Mouse (Mus musculus) forebrain, embryonic 14.5 days (tissue): ENCODE data around the gene Wnt6. TPM values are rescaled to one million over a fixed set of nuclear protein-coding genes. Genes with fewer than 3 reads are reported as not detected.

Source experiments
- ATAC-seq: fragments of 200-750 bp; cut with Nextera tagmentation; 2 replicates; pipeline ENCODE4 v1.8.0; 2017; ENCODE audit warnings: mild to moderate bottlenecking, moderate library complexity
- DNase-seq: peaks from one replicate; pipeline ENCODE4 v3.0.0-alpha.2; 2015; ENCODE audit warnings: low spot score
- H3K27ac ChIP-seq: fragments of 300-500 bp; sonication (generic); 2 replicates; pipeline ENCODE4 v1.5.1; 2014; ENCODE audit warnings: low read depth, mild to moderate bottlenecking, control low read depth, low read length, moderate library complexity
- H3K27me3 ChIP-seq: fragments of 300-500 bp; sonication (generic); replicated peaks from 2 replicates; pipeline ENCODE4 v1.6.1; 2014; ENCODE audit warnings: low read length, control low read depth, mixed read lengths; ENCODE audit not compliant: control insufficient read depth, insufficient read depth
- H3K36me3 ChIP-seq: fragments of 300-500 bp; sonication (generic); 2 replicates; pipeline ENCODE4 v1.6.1; 2014; ENCODE audit warnings: low read length, control low read depth; ENCODE audit not compliant: control insufficient read depth, insufficient read depth
- H3K4me1 ChIP-seq: fragments of 300-500 bp; sonication (generic); 2 replicates; pipeline ENCODE4 v1.6.1; 2014; ENCODE audit warnings: antibody characterized with exemption, low read length, control low read depth; ENCODE audit not compliant: control insufficient read depth, insufficient read depth
- H3K4me2 ChIP-seq: fragments of 300-500 bp; sonication (generic); 2 replicates; pipeline ENCODE4 v1.6.1; 2014; ENCODE audit warnings: mild to moderate bottlenecking, control low read depth, low read length
- H3K4me3 ChIP-seq: fragments of 300-500 bp; sonication (generic); 2 replicates; pipeline ENCODE4 v1.5.1; 2014; ENCODE audit warnings: low read depth, low read length, control low read depth
- H3K9ac ChIP-seq: fragments of 300-500 bp; sonication (generic); 2 replicates; pipeline ENCODE4 v1.6.1; 2014; ENCODE audit warnings: mild to moderate bottlenecking, low read length, control low read depth, moderate library complexity
- H3K9me3 ChIP-seq: fragments of 300-500 bp; sonication (generic); replicated peaks from 2 replicates; pipeline ENCODE4 v1.6.1; 2016; ENCODE audit warnings: low read length, control low read depth, mixed read lengths; ENCODE audit not compliant: control insufficient read depth
- WGBS: fragments of 180-500 bp; shearing (Covaris S2); extraction: QIAGEN DNeasy Blood & Tissue Kit; methylation state at CpG from one replicate; pipeline ENCODE4 v1.1.7; 2014; 5-methylcytosine and 5-hydroxymethylcytosine counted together
- polyA plus RNA-seq: library from polyadenylated mRNA; unstranded; fragments of >200 nt; fragmentation: Nextera tagmentation; extraction: Ambion mirVana; gene quantifications from 2 replicates; pipeline ENCODE4 v1.2.1, GENCODE M21; 2014

Gene Wnt6
- polyA plus RNA-seq, 1 experiment from 2014 or later, result 1.3 TPM

DNA sequence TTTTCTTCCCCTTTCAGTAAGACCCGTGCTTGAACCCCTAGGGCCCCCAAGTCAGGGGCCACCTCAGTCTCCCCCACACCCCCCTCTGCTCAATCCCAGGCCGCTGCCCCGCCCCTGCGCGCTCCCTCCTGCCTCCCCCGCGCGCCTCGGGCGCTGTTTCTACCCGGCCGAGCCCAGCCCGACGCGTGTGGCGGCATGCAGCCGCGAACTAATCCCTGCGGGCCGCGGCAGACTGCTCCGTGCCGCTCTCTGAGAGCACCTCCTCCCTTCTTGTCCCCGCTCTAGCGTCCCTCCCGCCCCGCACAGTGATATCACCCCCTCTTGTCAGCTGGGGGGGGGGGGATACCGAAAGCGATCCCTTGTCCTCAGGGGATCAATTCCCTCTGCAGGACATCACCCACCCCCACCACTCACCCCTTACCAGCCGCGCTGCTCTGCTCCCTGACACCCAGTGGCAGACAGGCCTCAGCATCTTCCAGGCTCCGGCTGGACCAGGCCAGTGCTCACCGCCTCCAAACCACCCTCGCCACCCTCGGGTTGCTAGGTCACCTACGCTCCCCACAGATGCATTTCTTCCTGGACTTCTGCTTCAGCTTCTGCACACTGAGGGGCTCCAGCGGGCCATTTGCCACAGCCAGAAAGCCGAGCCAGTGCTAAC is 22.9 kb downstream of the Wnt6 start:
- Histone ChIP-seq H3K36me3 (no peaks in the 10 kb centered on the region), H3K9ac (peak overlapping the region; percentile 18; the same call in 1 of the 2 replicates), H3K4me3 (peak overlapping the region; percentile 22; the same call in 1 of the 2 replicates), H3K27ac (no peak overlapping the region), H3K9me3 (no peaks in the 10 kb centered on the region), H3K27me3 (peaks cover 82% of the 10 kb centered on the region), H3K4me2 (peak overlapping the region; percentile 39), H3K4me1 (peaks cover 22% of the 10 kb centered on the region)
- no peak for ATAC-seq
- WGBS, result 1% methylated on average over 32 of the region's 38 CpGs
- peak; percentile 56 for DNase-seq

DNA sequence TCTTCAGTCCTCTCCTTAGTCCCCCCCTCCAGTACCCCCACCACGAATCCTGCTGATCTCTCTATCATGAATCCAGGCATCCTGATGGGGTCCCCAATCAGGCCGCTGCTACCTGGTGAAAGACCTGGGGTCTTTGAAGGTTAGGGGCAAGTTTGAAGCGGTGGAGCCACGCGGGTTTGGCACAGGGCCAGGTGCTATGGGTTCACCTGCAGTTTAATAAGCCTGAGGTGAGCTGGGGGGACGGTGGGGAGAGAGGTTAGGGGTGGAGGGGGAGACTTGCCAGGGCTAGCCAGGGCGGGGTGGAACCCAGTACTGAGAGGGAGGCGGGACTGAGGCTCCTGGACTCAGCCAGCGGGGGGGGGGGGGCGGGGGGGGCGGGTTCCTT is 23.4 kb downstream of the Wnt6 start:
- peaks cover 22% of the 10 kb centered on the region for H3K4me1 ChIP-seq
- H3K27ac ChIP-seq, result no peak overlapping the region
- peaks cover 82% of the 10 kb centered on the region for H3K27me3 ChIP-seq
- WGBS, result 5% methylated on average over 9 of the region's 11 CpGs
- ATAC-seq, result no peak
- DNase-seq, result no peak
- H3K9ac ChIP-seq, result no peak overlapping the region
- no peak overlapping the region for H3K4me3 ChIP-seq
- H3K4me2 ChIP-seq, result peak overlapping the region; percentile 39; the same call in 1 of the 2 replicates
- H3K36me3 ChIP-seq, result no peaks in the 10 kb centered on the region
- no peaks in the 10 kb centered on the region for H3K9me3 ChIP-seq

DNA sequence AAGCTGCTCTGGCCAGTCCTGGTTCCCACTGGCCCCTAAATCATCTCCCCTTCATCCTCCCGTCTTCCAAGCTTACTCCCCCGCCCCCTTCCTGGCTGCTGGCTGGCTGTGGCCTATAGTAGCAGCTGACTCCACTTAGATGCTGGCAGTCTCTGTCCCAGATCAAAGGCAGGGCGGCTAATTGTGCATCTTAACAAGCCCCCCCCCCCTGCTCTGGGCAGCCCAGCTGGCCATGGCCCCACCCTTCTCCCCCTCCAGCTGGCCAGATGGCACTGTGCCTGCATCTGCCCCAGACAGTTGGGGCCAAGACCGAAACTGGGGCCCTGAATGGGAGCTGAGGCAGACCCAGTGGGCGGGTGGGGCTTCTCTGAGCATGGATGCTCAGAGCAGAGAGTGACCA is 25.8 kb downstream of the Wnt6 start:
- Histone ChIP-seq H3K4me2 (0 out of 2 replicates have a peak overlapping the region, but pooled peaks have one; percentile 12), H3K9ac (no peak overlapping the region), H3K27me3 (peaks cover 79% of the 10 kb centered on the region), H3K36me3 (no peaks in the 10 kb centered on the region), H3K27ac (no peak overlapping the region), H3K4me3 (no peak overlapping the region), H3K4me1 (peaks cover 22% of the 10 kb centered on the region), H3K9me3 (no peaks in the 10 kb centered on the region)
- 2% methylated on average over 5 of the region's 5 CpGs for WGBS
- DNase-seq, result peak; percentile 85
- ATAC-seq, result peak; percentile 83

DNA sequence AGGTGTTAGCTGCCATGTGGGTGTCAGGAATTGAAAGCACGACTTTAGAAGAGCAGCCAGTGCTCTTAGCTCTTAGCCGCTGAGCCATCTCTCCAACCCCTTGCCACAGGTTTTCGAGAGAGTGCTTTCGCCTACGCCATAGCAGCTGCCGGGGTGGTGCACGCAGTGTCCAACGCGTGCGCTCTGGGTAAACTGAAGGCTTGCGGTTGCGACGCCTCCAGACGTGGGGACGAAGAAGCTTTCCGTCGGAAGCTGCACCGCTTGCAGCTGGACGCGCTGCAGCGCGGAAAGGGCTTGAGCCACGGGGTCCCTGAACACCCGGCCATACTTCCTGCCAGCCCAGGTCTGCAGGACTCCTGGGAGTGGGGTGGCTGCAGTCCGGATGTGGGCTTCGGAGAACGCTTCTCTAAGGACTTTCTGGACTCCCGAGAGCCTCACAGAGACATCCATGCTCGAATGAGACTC is 28.8 kb downstream of the Wnt6 start:
- H3K36me3 ChIP-seq, result no peaks in the 10 kb centered on the region
- peaks cover 80% of the 10 kb centered on the region for H3K27me3 ChIP-seq
- H3K9me3 ChIP-seq, result no peaks in the 10 kb centered on the region
- H3K9ac ChIP-seq, result peak overlapping the region; percentile 30; the same call in 1 of the 2 replicates
- peak overlapping the region; percentile 44 for H3K4me2 ChIP-seq
- H3K4me3 ChIP-seq, result peak overlapping the region; percentile 9; the same call in 1 of the 2 replicates
- DNase-seq (peak; percentile 27), ATAC-seq (no peak)
- H3K4me1 ChIP-seq, result peaks cover 16% of the 10 kb centered on the region
- WGBS, result under 1% methylated on average over 29 of the region's 29 CpGs
- no peak overlapping the region for H3K27ac ChIP-seq

DNA sequence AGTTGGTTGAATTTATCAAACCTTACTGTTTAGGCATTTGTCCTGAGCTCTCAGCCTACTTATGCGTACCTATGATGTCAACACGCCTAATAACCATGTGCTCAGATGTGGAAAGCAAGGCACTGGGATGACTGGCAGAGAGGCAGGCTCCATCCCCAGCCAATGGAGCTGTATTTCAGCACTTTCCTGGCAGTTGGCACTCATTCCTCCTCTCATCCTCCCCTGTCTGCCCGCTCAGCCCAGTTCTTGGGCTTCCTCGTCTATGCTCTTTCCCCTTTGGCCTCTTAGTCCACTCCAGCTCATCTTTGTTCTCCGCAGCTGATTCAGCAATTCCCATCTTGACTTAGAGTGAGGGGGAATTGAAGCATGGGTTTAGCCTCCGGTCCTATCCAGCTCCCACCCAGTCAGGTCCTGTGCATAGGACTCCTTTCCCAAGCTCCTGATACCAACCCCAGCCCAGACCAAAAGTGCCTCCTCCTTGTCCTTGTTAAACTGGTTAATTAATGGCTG is 30.0 kb downstream of the Wnt6 start:
- WGBS, result 11% methylated on average over 6 of the region's 6 CpGs
- Histone ChIP-seq H3K4me3 (no peak overlapping the region), H3K4me2 (no peak overlapping the region), H3K4me1 (peaks cover 16% of the 10 kb centered on the region; the same call in 1 of the 2 replicates), H3K9me3 (no peaks in the 10 kb centered on the region), H3K27ac (no peak overlapping the region), H3K27me3 (peaks cover 81% of the 10 kb centered on the region), H3K36me3 (no peaks in the 10 kb centered on the region), H3K9ac (no peak overlapping the region)
- ATAC-seq (no peak), DNase-seq (no peak)

DNA sequence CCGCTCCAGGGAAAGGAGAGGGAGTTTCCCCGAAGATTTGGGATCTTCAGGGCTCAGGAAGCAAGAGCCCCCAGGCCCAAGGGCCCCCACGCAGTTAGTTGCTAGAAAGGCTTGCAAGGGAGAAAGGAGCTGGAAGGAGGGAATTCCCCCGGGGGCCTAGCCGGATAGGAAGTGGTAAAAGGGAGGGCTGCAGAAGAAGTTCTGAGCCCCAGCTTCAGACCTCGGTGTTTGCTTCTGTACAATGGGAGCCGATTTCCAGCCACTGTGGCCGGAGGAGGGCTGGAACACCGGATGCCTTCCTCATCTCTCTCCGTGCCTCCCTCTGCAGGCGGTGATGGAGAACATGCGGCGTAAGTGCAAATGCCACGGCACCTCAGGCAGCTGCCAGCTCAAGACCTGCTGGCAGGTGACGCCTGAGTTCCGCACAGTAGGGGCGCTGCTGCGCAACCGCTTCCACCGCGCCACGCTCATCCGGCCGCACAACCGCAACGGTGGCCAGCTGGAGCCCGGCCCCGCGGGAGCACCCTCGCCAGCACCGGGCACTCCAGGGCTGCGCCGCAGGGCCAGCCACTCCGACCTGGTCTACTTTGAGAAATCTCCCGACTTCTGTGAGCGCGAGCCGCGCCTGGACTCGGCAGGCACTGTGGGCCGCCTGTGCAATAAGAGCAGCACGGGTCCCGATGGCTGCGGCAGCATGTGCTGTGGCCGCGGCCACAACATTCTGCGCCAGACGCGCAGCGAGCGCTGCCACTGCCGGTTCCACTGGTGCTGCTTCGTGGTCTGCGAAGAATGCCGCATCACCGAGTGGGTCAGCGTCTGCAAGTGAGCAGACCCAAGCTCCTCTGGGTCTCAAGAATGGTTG is 31.3 kb downstream of the Wnt6 start:
- peaks cover 91% of the 10 kb centered on the region for H3K27me3 ChIP-seq
- no peak overlapping the region for H3K27ac ChIP-seq
- WGBS, result under 1% methylated on average over 57 of the region's 57 CpGs
- peak overlapping the region; percentile 42 for H3K4me3 ChIP-seq
- peak; percentile 76 for DNase-seq
- peaks cover 17% of the 10 kb centered on the region for H3K4me1 ChIP-seq
- H3K36me3 ChIP-seq, result no peaks in the 10 kb centered on the region
- no peaks in the 10 kb centered on the region for H3K9me3 ChIP-seq
- H3K9ac ChIP-seq, result peak overlapping the region; percentile 59
- peak overlapping the region; percentile 91 for H3K4me2 ChIP-seq
- peak; percentile 56 for ATAC-seq

DNA sequence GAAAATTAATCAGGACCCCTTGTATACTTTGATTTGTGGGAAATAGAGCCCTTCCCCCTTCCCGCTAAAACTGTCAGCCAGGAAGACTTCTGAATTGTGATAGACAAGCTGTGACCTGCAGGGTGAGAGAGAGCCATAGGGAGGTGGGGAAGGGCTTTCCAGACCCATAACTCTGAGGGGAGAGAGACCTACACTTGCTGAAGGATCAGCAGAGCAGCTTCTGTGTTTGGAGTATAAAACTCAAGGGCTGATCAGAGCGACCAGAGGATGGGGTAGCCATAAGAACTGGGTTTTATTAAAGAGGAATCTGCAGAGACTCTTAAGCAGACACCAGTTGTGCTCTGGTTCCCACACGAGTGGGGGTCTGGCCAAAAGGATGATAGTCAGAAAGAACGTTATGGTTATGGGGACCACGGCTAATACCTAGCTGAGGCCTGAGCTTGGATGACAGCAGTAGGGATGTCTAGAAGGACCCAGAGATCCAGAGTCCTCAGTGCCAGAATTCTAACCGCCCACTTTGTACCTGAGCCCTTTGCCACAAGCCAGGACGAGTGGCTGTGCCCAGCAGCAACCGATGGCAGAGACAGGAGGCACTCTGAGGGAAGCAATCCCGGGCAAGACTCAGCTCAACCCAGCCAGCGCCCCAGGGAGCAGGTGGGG is 32.6 kb downstream of the Wnt6 start:
- Histone ChIP-seq H3K27ac (no peak overlapping the region), H3K4me2 (no peak overlapping the region), H3K4me3 (no peak overlapping the region), H3K4me1 (peaks cover 14% of the 10 kb centered on the region), H3K9ac (no peak overlapping the region), H3K27me3 (peaks cover 90% of the 10 kb centered on the region), H3K36me3 (no peaks in the 10 kb centered on the region), H3K9me3 (no peaks in the 10 kb centered on the region)
- DNase-seq, result no peak
- WGBS, result 4% methylated on average over 10 of the region's 10 CpGs
- no peak for ATAC-seq

DNA sequence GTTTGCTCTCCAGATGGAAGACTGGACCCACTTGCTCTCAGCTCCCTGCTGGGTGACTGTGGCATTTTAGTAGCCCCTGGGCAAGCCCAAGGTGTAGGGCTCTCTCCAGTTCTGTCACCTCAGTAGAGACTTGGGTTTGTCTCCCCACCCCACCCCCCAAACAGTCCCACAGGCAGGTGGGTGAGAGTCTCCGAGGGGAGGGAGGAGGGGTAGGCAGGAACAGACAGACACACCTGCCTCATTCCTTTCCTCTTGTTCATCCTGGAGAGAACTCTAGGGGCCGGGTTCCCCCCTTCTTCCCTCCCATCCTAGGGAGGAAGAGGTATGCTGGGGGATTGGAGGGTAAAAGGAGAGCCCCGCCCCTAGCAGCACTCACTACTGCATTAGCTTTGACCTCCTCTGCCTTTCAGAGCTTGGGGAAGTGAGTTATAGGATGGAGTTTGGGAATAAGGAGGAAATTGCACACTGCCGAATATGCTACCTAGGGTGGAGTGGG is 33.7 kb downstream of the Wnt6 start:
- Histone ChIP-seq H3K9ac (no peak overlapping the region), H3K4me2 (no peak overlapping the region), H3K36me3 (no peaks in the 10 kb centered on the region), H3K4me3 (no peak overlapping the region), H3K27ac (no peak overlapping the region), H3K27me3 (peaks cover 83% of the 10 kb centered on the region), H3K9me3 (no peaks in the 10 kb centered on the region), H3K4me1 (peaks cover 14% of the 10 kb centered on the region)
- 13% methylated on average over 4 of the region's 4 CpGs for WGBS
- ATAC-seq (no peak), DNase-seq (no peak)
